Mouse (Mus musculus) layer of hippocampus, postnatal 36 days (tissue): ENCODE results near the gene Tshr. TPM values are rescaled to one million over a fixed set of nuclear protein-coding genes. Genes with fewer than 3 reads are reported as not detected.
"Not testable (repeated sequence)": the region's sequence is repeated elsewhere in the genome, so short reads cannot be mapped to it uniquely, and the experiment has no call there.

Experiments
- DNase-seq, 2 experiments: peaks; one replicate each; pipeline ENCODE4 v3.0.0; 2022
- total RNA-seq, 2 experiments: library from RNA; stranded (reverse); gene quantifications; 2 replicates each; pipeline ENCODE4 v1.2.3; 2021

Gene Tshr
- total RNA-seq, 2 experiments from 2014 or later, result 0.23 to 0.25 TPM

DNA sequence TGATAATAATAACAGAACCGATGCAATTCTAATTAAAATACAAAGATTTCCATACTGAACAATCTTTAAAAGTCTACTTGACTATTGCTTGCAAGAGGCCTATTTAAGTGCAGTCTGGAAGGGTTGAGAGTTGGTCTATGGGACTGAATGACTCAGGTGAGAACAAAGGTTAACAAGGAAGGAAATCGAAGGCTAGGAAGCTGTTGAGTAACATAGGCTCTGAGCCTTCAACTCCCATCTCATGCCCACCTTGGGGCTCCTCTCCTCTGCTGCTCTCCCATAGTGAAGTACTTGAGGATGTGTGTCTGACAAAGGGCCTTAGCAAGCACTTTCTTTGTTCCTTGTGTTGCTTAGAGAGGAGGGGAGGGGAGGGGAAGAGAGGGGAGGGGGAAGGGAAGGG, 116.1 kb downstream of the Tshr start:
- DNase-seq, result no peak

DNA sequence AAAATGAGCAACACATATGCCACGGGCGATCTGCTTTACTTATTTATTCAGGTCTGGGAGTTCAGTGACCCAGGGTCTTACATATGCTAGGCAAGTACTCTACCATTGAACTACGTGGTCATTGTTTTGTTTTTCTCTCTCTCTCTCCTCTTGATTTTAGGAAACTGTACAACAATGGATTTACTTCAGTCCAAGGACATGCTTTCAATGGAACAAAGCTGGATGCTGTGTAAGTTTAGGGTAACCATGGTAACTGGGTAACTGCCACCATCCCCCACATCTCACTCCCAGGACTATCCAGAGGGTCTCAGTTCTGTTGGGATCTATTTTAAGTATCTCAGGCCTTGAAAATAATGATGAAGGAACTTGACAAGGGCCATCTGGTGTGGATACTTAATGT, 127.4 kb downstream of the Tshr start:
- DNase-seq, result no peak

DNA sequence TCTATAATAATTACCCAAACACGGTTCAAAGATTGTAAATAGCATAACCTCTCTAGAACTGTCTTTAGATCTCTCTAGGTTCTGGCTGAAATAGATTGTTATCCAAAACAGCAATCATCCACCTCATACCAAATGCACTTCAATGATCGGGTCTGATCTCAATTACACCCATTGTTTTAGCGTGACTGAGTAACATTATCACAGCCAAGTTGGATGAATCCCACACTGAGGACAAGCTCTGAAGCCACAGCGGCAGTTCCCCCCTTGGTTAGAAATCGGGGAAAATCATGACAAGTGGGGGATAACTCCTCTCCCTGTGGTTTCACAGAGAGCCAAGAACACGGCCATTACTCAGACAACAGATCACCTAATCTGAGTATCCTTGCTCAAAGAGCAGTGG, 129.6 kb downstream of the Tshr start:
- DNase-seq, result no peak

DNA sequence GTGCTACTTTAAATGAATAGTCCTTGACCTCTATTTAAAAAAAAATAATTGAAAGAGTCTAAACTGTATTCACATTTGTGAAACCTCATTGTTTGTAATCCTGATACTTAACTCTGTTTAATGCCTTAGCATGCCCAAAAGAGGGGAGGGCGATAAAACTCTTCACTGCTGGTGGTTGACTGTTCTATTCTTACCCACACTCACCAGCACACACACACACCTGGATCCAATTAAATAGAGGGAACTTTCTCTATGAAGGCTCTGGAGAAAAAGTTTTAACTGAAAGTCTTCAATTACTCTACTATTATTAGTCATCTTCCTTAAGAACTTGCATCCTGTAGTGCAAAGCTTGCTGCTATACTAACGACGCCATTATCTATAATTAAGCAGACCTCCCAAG, 133.4 kb downstream of the Tshr start:
- no peak for DNase-seq

DNA sequence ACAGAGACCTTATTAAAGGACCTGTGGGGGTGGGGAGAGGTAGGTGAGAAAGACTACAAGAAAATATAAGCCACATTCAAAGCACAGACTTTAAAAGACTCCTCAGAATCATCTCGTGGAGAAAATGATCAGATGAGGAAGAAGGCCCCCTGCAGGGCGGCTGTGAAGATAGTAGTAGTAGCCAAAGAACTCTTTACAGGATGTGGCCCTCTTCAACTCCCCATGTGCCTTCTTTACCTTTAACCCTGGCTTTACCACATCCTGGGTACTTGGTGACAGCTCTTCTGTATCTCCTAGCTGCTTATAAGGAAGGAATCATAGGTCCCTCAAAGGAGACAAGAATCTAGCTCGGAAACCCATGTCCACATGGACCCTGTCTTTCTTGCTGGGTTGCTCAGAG, 139.3 kb downstream of the Tshr start:
- DNase-seq, result no peak

DNA sequence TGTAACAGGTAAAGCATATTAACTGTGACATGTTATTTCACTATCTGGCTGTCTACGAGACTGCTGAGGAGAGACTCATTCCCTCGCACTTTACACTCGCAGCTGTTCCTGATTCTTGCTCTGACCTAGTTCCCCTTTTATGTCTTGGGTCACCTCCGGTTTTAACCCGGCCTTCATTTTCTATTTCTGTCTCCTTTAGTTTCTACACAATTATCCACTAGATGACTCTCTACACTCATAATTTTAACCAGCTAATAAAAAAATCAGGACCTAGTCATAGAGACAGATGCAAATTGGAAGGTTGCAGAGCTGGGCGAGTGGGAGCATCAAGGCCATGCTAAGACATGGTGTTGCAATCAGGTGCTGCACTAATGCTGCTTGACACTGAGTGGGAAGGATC, 150.2 kb downstream of the Tshr start:
- DNase-seq, result no peak

DNA sequence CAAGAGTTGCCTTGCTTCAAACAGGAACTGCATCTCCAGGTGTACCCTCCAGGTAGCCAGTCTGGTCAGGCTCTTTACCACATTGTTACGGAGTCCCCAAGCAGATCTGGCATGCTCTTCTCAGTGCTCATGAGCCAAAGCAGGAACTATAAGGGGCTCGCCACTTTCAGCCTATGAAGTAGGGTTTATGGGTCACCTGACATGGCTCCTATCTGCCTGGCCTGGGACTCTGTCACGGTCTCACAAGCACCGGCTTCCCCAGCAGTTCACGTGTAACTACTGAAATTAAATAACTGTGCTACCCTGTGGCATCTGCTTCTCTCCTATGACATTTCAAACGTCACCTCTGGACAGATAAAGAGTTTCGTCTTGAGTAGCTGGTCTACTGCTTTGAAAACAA, 155.8 kb downstream of the Tshr start:
- no peak for DNase-seq

DNA sequence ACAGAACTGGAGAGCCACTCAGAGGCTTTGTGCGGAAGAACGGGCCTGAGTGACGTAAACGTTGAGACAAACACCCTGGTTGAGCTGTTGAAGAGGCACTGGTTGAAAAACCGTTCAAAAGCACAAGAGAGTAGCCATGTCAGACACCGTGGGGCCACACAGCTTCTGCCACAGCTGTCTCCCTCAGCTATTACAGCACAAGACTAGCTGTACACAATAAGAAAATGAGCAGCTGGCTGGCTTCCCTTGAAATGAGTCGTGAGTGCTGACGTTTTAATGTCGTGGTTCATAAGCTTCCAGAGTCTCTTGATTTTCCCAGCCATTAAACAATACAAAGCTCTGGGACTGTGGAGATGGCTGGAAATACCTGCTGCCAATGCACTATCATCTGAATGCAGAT, 165.1 kb downstream of the Tshr start:
- DNase-seq, result no peak

DNA sequence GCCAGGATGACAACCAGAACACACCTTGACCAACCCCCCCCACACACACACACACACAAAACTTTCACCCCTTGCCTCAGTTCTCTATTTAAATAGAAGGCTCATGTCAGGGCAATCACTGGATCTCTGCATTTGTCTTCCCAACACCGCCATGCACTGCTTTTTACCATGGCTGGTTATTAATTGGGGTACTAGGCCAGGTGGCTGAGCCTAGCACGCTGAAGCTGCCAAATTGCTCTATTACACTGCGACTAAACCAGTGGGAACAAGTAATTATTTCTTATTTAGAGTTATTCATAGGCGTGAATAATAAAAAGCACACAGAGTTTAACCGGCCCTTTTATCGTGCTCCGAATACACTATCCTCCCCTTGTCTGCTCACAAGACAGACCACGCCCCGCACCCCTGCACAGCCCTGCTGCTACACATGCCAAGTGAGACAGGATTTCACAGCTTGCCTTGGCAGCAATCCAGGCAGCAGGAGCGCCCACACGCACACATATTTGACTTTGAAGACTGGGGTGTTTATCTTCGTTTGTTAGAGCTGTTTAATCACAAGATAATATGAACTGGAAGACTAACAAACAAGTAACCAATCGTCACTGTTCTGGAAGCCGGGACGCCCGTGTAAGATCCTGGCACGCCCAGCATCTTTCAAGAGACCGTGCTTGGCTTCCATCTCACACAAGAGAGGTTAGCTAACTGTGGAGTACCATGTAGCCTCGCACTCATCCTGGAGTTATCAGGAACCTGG, 167.6 kb downstream of the Tshr start:
- DNase-seq, result peak; percentile 74 to 80

DNA sequence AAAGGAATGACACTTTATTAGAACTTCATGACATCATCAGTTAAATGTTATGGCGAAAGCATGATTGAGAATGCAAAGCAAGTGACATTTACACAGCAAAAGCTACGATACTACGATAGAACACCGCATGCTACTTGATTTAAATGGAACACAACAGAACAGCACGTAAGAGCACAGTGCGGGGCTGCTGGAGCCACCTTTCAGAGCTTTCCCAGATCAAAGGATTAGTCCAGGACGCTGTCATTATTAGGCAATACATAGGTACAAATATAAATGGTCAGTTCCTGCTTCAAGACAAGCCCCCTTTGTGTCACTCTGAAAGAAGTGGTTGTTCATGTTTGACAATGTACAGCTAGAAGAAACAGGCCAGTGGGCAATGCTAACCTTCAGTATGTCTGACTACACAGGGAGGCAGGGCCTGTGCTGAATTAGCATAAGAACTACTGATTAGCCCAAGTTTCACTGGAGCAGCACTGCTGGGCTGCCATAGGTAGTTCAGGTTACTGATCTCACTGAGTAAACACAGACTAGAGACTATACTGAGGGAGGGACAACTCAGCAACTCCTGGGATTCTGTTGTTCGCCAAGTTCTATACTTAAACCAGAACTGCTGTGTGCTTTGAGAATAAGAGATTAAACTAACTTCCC, 173.1 kb downstream of the Tshr start:
- DNase-seq, result not testable (repeated sequence)

DNA sequence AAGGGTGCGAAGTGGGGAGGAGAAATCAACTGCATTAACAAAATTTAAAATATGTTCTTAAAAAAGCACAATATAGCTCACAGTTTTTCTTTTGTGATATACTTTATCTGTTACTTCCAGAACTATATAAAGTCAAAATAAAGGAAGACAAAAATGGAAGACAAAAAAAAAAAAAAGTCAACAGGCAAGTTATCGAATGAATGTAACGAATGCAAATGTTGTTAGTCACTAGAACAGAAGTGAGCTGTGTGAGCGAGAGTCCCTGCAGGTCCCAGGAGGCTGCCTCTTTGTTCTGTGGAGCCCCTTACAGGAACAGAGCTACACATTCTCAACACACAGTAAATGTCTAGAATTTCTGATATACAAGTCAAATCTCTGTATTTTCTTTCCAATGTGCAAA, 173.8 kb downstream of the Tshr start:
- DNase-seq, result not testable (repeated sequence)

DNA sequence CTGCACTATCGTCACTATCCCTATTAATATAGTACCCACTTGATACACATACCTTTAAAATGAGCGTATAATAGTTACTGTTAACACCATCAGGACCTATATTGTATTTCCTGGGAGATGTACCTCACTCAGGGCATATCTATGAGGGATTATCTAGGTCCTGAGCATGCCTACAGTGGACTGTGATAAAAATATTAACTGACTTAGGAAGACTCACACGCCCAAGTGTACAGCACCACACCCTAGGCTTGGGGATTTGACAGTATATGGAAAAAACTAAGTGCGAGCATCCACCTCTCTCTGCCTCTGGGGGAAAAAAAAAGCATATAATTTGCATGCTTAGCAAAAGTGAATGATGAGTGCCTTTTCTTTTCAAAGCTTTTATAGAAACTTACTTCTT, 182.8 kb downstream of the Tshr start:
- no peak for DNase-seq

DNA sequence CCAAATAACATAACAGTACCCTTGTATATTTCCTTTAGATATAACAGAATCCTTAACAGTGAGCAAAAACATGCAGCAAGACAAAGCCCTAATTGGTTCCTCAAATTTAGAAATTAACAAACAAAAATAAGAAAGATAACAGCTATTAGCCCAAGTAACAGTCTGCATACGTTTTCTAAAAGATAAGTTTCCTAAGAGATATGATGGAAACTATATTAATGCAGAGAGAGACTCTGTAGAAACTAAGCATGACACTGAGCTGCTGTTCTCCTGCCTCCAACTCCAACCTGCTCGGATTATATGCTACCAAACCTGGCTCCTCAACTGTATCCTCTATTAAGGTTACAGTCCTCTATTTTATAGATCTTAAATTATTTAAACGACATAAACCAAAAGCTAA, 184.9 kb downstream of the Tshr start:
- no peak for DNase-seq

DNA sequence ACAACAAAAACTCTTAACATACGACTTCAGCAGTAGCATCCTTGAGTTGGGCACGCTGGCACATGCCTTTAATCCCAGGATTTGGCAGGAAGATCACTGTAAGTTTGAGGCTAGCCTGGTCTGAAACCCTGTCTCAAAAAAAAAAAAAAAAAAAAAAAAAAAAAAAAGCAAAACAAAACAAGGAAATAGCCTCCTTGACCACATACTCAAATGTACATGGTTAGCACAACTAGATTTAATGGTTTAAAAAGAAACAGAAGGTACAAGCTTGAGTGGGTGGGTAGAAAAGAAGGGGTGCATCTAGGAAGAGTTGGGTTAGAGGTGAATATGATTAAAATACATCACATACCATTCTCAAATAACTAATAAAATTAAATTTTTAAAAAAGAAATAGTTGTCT, 187.3 kb downstream of the Tshr start:
- DNase-seq, result no peak

DNA sequence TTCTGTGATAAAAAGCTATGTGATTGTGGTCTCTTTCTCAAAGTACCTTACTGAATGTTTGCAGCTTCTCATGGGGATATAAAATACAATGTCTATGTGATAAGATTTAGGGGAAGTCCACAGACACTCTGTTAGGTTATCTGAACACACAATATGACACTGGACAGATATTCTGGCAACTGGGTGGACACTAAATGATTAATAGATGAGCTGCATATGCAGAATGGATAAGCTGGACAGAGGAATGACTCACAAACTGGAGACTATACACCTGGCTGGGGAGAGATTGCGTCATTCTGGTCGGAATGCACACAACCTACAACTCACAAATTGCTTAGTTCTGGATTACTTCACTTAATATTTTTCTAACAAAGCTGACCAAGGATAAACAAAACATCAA, 195.3 kb downstream of the Tshr start:
- DNase-seq, result no peak

DNA sequence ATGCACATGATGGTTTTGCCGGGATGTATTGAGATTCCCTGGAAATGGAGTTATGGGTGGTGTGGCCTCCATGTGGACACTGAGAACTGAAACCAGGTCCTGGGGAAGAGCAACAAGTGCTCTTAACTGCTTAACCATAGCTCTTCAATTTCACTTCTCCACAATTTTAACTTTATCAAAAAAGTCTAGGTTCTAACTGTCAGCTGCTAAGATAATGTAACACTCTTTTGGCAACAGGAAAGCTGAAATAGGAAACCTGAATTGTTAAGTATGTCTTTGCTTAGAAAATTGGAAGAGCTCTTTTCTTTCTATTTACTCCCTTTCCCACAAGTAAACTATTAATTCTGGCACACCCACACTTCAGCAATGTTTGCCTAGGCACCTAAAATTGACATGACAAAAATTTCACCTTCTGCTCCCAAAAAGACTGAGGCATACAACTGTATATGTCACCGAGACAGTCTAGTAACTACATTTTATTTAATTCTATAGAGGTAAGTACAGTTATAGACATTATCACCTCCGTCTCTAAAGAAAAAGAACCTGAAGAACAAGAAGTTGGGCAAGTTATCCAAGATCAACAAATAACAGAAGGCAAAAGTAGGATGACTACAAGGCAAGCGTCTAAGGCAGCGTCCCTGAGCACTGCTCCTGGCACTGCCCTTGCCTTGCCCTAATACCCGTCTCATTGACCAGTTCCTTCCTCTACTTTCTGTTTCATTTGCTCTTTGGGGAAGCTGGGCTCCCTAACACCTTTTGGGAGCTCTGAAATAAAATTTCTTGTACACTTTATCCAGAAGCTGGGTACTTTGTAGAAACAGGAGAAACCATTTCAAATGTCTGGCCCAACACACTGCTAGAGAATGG, 197.1 kb downstream of the Tshr start:
- DNase-seq, result no peak

DNA sequence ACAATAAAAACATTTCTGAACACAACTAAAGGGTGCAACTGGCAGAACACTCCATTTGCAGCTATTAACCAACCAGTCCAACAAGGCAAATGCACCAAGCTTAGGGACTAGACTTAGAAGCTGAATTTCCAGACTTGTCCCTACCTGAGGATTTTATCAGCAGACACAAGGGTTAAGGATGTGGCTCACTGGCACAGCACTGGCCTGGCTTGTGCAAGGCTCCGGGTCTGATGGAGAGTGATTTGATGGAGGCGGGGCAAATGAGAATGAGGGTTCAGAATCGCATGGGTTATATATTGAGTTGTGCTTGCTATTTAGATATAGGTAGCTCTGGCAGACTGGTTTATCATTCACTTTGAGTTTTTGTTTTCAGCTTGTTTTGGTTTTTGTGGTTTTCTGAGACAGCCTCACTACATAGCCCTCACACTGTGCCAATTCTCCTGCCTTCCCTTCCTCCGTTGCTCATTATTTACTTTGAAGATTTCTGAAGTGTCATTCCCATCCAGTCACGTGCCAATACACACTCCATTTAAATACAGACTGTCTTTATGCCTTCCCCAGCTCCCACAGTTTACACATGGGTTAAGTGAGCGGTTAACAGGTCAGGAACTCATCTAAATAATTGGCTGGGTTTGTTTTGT, 198.1 kb downstream of the Tshr start:
- DNase-seq, result no peak

DNA sequence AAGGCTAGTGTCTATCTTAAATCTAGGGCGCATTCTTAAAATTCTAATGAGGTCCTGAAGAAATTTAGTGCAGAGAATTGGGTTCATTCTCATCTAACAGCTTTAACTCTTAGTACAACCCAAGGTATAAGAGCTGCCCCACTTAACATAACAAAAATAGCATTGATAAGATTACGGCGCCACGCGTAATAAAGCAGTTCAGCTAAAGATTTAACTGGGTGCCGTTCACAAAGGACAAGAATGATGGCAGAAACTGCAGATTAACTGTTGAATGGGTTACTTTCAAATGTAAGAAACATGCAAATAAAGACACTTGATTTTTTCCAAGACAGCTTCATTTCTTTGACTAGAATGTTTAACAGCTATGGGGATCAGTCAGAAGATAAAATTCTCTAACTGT, 199.0 kb downstream of the Tshr start:
- no peak for DNase-seq

DNA sequence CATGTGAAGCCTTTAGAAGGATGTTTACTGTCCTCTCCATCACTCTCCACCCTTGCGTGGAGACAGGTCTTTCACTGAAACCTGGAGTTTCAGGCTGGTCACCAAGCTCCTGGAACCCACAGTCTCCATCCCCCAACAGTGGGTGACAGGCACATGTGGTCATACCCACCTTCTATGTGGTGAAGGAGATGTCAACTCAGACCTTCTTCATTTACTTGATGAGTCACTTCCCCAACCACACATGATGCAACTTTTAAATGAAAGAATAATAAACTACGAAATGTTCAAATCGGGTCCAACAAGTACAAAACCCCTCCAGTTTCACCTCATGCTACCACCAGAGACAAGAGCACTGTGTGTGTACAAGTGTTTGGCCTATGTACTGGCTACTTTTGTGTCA, 200.8 kb downstream of the Tshr start:
- no peak for DNase-seq

DNA sequence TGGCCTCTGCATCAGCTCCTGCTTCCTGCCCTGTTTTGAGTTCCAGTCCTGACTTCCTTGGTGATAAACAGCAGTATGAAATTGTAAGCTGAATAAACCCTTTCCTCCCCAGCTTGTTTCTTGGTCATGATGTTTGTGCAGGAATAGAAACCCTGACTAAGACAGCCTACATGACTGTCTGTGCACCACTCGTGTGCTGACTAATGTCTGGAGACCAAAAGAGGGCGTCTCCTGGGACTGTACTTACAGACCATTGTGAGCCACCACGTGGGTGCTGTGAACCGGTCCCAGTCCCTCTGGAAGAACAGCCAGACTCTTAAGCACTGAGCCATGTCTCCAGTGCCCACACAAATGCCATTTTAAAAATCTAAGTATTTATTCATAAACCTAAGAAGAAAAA, 201.5 kb downstream of the Tshr start:
- not testable (repeated sequence) for DNase-seq

DNA sequence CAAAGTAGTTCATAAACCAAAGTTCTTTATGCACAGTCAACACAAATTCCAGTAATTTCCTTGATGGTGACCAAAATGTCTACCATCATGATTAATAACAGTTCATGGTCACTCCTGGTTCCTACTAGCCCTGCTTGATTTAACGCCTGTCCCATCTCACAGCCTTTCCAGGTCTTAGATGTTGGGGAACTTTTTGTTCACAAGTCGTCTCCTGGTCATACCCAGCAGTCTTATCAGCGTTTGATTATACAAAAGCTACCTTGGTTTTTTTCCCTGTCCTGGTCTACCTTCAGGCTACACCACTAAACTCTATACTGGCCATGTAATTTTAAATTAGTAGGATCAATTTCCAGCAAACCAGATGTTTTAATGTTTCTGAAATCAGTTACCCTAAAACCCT, 202.7 kb downstream of the Tshr start:
- no peak for DNase-seq

DNA sequence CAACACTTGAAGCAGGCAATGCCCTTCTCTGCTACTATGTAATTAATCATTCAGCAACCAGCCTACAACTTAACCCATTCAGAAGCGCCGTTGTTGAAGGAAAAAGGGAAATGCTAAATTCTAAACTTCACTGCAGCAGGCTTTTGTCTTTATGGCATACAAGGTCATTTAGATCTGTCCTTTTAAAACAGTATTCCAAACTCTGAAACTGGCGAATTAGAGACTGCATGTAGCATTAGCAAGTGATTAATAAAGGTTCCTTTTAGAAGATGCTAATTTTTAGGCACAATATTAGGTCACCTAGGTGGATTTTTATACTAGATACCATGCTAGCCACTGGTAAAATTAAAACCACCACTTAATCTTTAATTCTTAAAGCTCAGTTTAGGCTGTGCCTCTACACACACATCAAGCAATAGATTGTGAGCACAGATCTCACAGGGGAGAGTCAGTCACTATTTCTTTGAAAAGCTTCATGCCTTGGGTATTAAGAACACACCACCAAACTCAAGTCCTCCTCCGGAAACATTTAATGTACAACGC, 203.2 kb downstream of the Tshr start:
- DNase-seq, result no peak

DNA sequence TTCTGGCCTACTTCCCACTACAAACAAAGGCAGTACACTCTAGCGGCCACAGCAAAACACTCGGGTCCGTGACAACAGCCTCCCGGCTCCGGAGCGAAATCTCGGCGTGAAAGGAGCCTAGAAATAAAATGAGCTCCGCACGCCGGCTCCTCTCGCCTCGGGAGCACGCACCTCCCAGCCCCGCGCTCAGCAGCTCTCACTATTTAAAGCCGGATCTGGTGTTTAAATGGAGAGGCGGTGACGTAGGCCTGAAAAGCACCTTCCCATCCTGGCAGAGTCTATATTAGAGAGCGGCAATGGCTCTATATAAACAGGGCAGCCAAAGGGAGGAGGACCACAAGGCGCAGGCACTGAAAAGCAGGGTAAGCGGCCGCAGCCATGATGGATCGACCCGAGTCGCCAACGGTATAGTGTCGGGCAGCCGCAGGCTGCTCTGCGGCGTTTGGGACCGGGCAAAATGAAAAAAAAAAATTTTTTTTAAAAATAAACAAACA, 203.9 kb downstream of the Tshr start:
- DNase-seq, result peak; percentile 89 to 90
